Mouse (Mus musculus): ENCODE data around the gene Il17ra. TPM values are rescaled to one million over a fixed set of nuclear protein-coding genes. Genes with fewer than 3 reads are reported as not detected.
A peak's percentile ranks its signal among the peaks of the same experiment; 100 is the strongest.

Il17ra gene
- total RNA-seq (2017) = 29.6 and 31.8 TPM in 2 replicates

DNA sequence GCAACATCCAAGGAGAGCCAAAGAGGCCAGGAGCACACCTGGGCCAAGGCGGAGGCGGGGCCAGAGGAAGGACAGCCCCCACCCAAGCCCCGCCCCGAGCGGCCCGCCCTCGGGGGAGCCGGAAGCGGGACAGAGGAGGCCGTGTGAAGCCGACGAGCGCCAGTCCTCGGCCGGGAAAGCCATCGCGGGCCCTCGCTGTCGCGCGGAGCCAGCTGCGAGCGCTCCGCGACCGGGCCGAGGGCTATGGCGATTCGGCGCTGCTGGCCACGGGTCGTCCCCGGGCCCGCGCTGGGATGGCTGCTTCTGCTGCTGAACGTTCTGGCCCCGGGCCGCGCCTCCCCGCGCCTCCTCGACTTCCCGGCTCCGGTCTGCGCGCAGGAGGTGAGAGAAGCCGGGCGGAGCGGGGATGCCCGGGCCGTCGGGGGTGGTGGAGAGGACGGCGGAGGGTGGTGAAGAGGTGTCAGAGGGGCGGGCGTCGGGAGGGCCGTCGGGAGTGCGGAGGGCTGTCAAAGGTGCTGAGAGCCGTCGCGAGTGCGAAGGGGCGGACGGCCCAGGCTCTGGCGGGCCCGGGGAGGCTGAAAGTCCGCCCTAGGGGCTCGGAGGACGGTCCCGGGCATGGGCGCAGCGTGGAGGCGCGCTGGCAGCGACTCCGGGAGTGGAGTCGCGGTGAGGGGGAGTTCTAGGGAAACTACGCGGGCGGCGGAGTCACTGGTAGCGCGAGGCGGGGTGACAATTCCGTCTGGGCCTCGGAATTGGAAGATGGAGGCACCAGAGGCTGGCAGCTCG, at the start of gene Il17ra:
Gene Il17ra (plus strand): TSS at position 162 of the 786 bp plus-strand sequence.
- ATAC-seq (replicated peaks; ENCODE audit: low read depth, poor library complexity, severe bottlenecking) = peak; percentile 37

DNA sequence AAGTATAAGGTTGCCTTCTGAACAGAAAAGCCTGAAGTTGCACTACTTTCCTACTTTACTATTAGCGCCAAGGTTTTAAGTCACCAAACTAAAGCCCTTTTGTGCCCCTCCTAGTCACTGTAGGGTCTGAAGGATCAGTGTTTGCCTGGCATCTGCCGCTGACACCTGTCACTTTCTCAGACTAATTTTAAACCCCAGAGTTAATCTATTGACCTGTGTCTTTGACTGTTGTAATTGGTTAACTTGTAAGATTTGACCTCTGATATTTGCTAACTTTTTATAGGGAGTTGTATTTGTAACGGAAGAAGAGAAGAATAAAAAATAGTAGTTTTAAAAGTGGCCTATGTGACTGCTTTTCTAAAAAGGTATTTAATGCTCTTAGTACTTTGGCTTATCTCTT, 24.9 kb upstream of the Il17ra start:
- no peak for ATAC-seq (replicated peaks; ENCODE audit: low read depth, poor library complexity, severe bottlenecking)

DNA sequence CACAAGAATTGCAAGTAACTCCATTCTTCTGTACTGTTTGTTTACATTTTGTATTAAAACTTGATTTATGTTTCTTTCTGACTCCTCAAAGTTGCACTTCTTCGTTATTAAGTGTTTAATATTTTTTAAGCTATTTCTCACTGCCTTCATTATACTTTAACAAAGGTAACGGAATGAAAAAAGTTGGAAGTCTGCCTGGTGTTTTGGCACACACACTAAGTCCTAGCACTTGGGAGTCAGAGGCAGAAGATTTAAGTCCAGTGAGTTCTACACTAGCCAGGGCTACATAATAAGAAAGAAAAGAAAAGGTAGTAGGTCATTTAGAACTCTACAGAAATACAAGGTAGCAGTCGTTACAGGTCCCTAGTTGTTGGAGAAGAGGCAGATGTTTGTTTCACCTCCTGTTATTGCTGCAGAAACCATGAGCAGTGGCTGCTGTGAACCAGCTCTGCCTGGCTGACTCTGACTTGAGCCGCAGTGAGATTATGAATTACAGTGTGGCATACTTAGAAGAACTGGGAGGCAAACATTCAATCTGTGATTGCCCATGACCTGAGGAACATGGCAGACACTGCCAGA, 20.8 kb upstream of the Il17ra start:
- no peak for ATAC-seq (replicated peaks; ENCODE audit: low read depth, poor library complexity, severe bottlenecking)

DNA sequence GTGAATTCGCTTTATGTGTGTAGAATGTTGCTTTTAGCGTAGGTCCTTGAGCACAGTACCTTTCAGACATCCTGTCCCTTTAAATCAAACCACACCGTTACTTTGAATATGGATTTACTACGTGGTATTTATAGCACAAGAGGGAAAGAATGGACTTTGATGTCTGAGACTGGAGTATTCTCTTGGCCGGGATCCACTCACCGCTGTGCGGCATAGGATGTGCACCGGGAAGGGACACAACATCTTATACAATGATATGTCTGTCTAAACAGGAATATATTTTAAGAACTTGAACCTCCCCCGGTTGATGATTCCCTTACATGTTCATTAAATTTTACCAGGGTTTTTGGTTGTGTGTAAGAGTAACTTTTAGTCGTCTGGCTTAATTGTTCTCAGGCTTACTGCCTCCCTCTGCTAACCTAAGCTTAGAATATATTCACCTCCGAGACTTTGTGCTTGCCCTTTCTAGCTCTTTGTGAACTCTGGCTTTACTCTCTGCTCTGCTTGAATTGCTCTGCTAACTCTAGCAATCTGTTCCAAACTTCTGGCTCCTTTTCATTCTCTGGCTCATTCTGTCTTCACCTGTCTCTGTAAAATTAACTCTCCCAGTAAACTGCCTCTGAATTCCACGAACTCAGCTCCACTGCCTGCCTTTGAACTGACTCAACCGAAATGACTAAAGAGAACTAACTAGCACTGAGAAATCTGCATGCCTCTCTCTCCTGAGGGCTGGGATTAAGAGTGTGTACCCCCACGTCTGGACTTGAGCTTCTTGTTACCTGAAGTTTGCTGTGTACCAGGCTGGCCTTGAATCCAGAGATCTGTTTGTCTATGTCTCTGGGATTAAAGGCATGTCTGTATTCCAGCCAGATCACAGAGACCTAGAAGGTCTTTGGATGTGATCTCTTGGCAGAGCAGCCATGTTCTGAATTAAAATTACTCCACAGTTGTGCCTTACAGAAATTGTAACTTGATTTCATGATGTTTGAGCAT, 19.4 kb upstream of the Il17ra start:
- no peak for ATAC-seq (replicated peaks; ENCODE audit: low read depth, poor library complexity, severe bottlenecking)

DNA sequence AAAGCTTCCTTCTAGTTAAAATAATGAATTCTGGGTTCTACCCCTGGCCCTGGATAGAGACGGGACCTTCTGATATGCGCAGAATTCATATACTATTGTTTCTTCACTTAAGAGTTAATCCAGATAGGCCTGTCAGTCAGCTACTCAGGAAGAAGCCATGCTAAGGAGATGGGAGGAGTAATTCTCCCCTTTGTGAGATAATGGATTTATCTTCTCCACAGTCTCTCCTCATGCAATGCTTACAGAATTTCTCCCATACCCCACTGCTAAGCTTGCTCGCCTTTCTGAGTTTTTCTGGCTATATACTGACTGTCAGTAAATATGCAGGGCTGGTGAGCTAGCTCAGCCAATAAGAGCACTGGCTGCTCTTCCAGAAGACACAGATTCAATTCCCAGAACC, 12.8 kb upstream of the Il17ra start:
- no peak for ATAC-seq (replicated peaks; ENCODE audit: low read depth, poor library complexity, severe bottlenecking)

DNA sequence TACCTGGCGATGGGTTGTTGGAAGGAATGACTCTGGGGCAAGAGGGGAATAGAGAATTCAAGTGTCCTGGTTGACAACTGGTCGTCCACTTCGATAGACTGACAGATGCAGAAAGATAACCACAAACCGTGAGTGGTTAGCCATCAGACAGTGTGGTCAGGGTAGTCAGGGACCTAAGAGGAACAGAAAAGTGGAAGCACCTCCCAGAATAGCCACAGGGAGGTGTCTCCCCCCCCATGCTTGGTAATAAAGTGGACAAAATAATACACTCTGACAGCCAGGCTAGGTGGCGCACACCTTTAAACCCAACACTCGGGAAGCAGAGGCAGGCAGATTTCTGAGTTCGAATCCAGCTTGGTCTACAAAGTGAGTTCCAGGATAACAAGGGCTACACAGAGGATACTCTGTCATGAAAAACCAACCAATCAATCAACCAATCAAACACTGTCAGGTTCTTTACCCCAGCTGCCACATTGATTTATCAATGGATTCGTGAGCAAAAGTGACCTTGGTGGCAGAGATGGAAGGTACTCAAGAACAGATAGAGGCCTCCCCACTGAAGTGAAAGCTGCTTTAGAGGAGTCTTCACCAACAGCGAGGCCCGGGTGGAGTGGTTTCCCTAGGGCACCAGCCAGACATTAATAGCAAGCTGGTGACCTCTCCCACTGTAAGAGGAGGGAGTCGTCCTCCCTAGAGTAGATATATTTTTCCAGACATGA, 10.5 kb upstream of the Il17ra start:
- peak; percentile 53 for ATAC-seq (replicated peaks; ENCODE audit: low read depth, poor library complexity, severe bottlenecking)

DNA sequence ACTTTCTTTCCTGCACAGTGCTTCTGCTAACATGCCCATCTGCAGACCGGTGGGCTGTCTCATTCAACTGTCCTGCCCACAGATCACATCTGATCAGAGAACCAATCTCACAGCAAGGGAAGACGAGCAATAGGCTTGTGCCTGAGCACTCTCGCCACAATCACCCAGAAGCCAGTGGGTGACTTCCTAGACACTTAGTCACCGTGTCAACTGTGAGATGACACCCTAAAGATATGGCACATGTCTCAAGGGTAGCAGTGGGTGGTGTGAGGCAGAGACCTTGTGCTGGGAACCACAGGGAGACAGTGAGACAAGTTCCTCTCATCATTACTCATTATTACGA, 10.0 kb upstream of the Il17ra start:
- ATAC-seq (replicated peaks; ENCODE audit: low read depth, poor library complexity, severe bottlenecking) = peak; percentile 77

DNA sequence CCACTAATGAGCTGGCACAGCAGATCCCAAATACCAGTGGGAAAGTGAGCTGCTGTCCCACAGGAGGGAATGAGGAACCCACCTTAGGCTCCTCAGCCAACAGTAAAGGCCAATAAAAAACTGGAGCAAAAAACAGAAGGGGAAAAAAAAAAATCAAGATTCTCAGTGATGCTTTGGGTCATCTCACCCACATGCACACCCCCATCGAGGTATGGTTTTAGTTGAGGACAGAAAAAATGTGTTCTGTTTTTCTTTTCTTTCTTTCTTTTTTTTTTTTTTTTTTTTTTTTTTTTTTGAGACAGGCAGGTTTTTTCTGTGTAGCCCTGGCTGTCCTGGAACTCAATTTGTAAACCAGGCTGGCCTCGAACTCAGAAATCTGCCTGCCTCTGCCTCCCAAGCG, 9.5 kb upstream of the Il17ra start:
- ATAC-seq (replicated peaks; ENCODE audit: low read depth, poor library complexity, severe bottlenecking) = no peak

DNA sequence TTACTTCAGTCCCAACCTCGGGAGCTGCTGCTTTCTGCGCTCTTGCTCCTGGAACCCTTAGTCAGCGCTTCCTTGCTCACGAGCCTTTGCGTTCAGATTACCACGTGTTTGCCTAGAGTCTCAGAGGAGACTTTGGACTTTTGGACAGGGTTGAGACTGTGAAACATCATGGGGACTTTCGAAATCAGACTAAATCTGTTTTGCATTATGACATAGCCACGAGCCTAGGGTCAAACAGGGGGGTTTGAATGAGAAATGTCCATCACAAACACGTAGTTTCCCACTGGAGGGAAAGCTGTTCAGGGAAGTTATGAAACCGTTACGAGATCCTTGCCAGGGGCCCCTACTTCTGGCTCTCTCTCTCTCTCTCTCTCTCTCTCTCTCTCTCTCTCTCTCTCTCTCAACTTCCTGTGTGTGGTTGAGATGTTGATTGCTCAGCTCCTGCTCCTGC, 8.4 kb upstream of the Il17ra start:
- ATAC-seq (replicated peaks; ENCODE audit: low read depth, poor library complexity, severe bottlenecking) = peak; percentile 22

DNA sequence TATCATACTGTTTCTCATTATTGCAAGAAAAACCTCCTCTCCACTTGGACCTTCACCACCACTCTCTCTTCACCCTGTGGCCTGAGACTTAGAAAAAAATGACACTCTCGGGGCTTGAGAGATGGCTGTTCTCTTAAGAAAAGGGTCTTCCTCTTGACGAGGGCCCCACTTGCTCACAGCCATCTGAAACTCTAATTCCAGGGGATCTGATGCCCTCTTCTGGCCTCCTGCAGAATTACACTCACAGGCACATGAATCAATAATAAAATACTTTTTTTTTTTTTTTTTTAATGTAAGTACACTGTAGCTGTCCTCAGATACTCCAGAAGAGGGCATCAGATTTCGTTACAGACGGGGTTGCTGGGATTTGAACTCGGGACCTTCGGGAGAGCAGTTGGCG, 6.0 kb upstream of the Il17ra start:
- no peak for ATAC-seq (replicated peaks; ENCODE audit: low read depth, poor library complexity, severe bottlenecking)

DNA sequence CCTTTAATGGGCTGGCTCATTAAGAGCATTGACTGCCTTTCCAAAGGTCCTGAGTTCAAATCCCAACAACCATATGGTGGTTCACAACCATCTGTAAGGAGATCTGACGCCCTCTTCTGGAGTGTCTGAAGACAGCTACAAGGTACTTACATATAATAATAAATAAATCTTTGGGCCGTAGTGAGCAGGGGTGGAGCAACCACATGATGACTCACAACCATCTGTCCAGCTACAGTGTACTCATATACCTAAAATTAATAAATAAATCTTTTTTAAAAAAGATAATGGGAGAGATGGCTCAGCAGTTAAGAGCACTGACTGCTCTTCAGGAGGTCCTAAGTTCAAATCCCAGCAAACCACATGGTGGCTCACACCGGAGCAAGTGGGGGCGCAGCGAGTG, 5.3 kb upstream of the Il17ra start:
- no peak for ATAC-seq (replicated peaks; ENCODE audit: low read depth, poor library complexity, severe bottlenecking)

DNA sequence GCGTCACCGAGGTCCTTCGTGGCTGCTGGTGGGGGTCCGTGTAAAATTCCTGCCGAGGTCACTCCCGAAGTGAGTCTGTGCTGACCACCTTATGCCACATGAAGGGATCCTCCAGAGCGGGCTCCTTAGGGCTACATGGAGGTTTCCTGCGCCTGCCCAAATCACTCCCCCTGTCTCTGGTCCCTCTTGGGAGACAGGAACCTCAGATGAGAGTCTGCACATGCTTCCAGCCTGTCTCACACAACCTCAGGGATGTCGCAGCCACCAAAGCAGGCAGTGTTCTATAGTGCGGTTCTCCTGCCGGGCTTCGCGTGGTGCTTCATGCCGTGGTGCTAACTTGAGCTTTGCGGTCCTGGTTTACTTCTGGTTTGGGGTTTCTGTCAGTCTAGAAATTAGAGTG, 1.8 kb upstream of the Il17ra start:
- ATAC-seq (replicated peaks; ENCODE audit: low read depth, poor library complexity, severe bottlenecking) = no peak

DNA sequence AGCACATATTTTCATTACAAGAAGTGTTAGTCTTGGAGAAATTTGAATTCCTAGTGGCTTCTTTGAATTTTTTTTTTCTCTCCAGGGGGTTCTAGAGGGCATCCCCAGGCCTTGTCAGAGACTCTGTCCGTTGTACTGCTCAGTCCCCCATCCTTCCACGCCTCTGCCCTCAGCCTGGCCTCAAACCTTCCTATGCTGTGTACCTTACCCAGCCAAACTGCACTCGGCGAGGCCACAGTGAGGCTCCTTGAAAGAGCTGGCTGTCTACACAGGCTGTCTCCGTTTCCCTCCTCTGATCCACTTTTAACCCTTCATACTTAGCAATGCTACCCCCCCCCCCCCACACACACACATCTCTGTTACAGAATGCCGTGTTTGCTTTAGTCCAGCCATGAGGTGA, 796 bp upstream of the Il17ra start:
- no peak for ATAC-seq (replicated peaks; ENCODE audit: low read depth, poor library complexity, severe bottlenecking)

DNA sequence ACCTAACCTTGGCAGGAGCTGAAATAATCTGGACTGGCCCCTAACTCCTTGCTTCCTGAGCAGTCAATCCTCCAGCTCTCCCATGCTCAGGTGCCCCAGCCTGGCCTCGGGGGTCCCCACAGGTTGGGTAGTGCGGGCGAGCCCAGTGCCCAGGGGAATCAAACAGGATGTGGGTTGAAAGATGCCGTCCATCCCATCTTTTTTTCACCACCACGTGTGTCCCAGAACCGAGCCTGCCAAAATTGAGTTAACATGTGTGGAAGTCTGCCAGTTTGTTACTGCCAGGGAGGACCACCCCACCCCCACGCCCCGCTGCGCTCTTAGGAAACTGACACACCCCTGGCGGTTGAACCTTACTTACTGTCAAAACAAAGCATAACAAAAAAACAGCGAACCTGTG, 837 bp downstream of the Il17ra start:
- ATAC-seq (replicated peaks; ENCODE audit: low read depth, poor library complexity, severe bottlenecking) = peak; percentile 46

DNA sequence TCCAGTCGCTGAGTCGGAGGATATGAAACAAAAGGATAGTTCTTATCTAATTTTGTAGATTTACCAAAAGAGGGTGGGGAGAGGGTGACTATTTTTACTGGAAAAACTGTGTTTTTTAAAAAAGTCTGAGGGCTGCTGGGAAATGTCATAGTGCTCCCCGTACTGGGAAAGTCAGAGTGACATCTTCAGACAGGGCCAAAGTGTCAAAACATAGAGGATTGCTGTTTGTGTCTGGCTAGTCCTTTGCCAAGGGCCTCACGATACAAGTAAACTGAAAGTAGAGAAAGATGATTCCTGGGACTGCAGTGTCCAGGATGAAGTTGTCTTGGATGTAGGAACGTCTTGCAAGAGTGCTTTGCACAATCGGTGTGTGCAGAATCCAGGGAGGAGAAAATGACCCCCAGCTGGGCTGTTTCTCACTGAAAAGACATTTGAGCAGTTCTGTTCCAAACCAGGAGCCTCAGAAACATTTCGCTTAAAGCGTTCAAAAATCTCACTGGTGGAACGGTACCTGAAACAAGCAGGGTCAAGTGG, 1.4 kb downstream of the Il17ra start:
- ATAC-seq (replicated peaks; ENCODE audit: low read depth, poor library complexity, severe bottlenecking) = no peak

DNA sequence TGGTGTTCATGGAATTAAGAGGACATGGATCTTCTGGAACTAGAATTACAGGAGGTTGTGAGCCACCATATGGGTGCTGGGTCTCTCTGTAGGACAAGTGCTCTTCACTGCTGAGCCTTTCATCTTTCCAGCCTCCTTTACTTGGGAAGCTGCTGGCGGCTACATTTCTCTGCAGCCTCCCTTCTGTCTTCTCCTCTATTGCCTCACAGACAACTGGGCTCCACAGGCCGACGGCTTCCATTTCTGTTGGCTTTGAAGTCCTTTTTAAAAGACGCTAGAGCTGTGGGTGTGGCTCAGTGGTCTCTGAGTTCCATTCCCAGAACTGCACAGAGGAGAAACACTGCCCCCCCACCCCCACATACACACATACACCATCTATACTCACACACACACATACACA, 2.3 kb downstream of the Il17ra start:
- ATAC-seq (replicated peaks; ENCODE audit: low read depth, poor library complexity, severe bottlenecking) = no peak

DNA sequence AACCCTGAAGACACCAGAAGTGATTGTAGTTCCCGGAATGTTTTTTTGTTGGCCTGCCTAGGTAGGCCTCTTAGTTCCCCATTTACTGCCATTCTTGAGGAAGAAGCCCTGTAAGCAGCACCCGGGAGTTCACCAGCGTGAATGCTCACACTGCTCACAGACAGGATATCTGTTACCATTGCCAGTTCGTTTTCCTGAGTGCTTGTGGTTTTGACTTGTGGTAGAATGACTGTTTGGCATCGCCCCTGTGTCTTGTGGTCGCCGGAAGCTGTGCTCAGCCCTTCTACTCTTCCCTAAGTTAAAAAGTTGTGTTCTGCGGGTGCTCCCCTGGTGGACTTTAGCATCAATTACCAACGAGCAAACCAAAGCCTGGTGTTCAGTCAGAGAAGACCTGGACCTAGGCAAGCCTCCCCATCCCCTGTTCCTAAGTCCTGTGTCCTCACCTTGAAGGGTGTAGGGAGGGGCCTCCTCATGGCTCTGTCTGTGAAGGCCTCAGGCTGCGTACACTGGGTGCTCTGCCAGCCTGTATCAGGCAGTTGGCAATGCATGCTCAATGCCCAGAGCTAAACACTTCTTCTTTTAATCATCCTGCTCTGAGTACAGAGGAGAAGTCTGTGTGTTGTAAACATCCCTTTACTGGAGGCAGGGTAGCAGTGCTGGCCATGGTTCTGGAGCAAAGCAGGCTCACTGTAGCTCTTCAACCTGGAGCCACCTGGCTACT, 3.7 kb downstream of the Il17ra start:
- ATAC-seq (replicated peaks; ENCODE audit: low read depth, poor library complexity, severe bottlenecking) = peak; percentile 72

DNA sequence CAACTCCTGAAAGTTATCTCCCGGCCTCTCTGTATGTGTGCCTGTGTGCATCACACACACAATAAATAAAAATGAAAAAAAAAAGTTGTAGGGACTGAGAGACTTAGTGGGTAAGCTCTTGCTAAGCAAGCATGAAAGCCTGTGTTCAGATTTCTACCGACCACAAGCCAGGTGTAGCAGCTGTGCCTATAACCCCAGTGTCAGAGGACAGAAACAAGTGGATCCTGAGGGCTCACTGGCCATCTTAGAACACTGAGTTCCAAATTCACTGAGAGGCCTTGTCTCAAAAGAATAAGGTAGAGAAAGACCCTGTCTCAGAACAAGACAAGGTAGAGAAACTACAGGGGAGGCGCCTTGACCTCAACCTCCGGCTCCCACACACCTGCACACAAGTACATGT, 5.2 kb downstream of the Il17ra start:
- ATAC-seq (replicated peaks; ENCODE audit: low read depth, poor library complexity, severe bottlenecking) = no peak

DNA sequence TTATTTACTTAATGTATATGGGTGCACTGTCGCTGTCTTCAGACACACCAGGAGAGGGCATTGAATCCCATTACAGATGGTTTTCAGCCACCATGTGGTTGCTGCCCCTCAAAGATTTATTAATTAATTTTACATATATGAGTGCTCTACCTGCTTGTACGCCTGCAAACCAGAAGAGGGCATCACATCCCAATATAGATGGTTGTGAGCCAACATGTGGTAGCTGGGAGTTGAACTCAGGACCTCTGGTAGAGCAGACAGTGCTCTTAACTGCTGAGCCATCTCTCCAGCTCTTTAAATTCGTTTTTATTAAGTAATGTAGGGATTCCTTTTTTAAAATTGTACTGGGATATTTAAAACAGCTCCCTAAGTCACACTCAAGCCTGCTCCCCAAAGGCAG, 6.2 kb downstream of the Il17ra start:
- no peak for ATAC-seq (replicated peaks; ENCODE audit: low read depth, poor library complexity, severe bottlenecking)
